Mouse (Mus musculus) liver, embryonic 14.5 days (tissue): ENCODE results near the gene Gm21767. TPM values are rescaled to one million over a fixed set of nuclear protein-coding genes. Genes with fewer than 3 reads are reported as not detected.
"Not testable (repeated sequence)": the region's sequence is repeated elsewhere in the genome, so short reads cannot be mapped to it uniquely, and the experiment has no call there.

Experiments
- ATAC-seq: fragments of 200-750 bp; cut with Nextera tagmentation; 2 replicates; pipeline ENCODE4 v1.8.0; 2017; ENCODE audit warnings: moderate number of reproducible peaks, mild to moderate bottlenecking, moderate library complexity; ENCODE audit not compliant: insufficient read depth
- DNase-seq, 3 experiments: peaks; one replicate each; pipeline ENCODE4 v3.0.0-alpha.2; 2012 to 2013; ENCODE audit warnings: low read depth in 3 of 3, low spot score in 3 of 3
- H3K27ac ChIP-seq: fragments of 300-500 bp; sonication (generic); 2 replicates; pipeline ENCODE4 v1.5.1; 2014; ENCODE audit warnings: moderate library complexity, mild to moderate bottlenecking, control low read depth, inconsistent platforms
- H3K27me3 ChIP-seq: fragments of 300-500 bp; sonication (generic); 2 replicates; pipeline ENCODE4 v1.6.1; 2014; ENCODE audit warnings: mild to moderate bottlenecking, low read length, moderate library complexity; ENCODE audit not compliant: control insufficient read depth, insufficient read depth
- H3K36me3 ChIP-seq: fragments of 300-500 bp; sonication (generic); replicated peaks from 2 replicates; pipeline ENCODE4 v1.6.1; 2014; ENCODE audit warnings: low read depth; ENCODE audit not compliant: control insufficient read depth, insufficient read depth
- H3K4me1 ChIP-seq, 2 experiments: fragments of 200-500 bp in 1 of 2; fragments of 300-500 bp in 1 of 2; sonication (generic) in 1 of 2; replicated peaks; 2 replicates each; pipeline ENCODE4 v1.6.1; 2012 to 2014; ENCODE audit warnings: antibody characterized with exemption in 1 of 2, inconsistent platforms in 1 of 2, low read length in 1 of 2; ENCODE audit not compliant: control insufficient read depth in 2 of 2, insufficient read depth in 2 of 2
- H3K4me2 ChIP-seq: fragments of 300-500 bp; sonication (generic); 2 replicates; pipeline ENCODE4 v1.6.1; 2014; ENCODE audit warnings: low read depth, mild to moderate bottlenecking, control low read depth, moderate library complexity
- H3K4me3 ChIP-seq, 2 experiments: fragments of 200-500 bp in 1 of 2; fragments of 300-500 bp in 1 of 2; sonication (generic) in 1 of 2; 2 replicates each; pipeline ENCODE4 v1.5.1; 2012 to 2014; ENCODE audit warnings: low read depth in 2 of 2, low read length in 2 of 2, mild to moderate bottlenecking in 2 of 2, control low read depth in 1 of 2, inconsistent platforms in 1 of 2, moderate library complexity in 1 of 2; ENCODE audit not compliant: insufficient read depth in 1 of 2
- H3K9ac ChIP-seq: fragments of 300-500 bp; sonication (generic); replicated peaks from 2 replicates; pipeline ENCODE4 v1.6.1; 2014; ENCODE audit warnings: mild to moderate bottlenecking, control low read depth, moderate library complexity
- H3K9me3 ChIP-seq: fragments of 300-500 bp; sonication (generic); 2 replicates; pipeline ENCODE4 v1.6.1; 2016; ENCODE audit warnings: low read length, mixed read lengths; ENCODE audit not compliant: control insufficient read depth
- WGBS: fragments of 180-500 bp; shearing (Covaris S2); extraction: QIAGEN DNeasy Blood & Tissue Kit; methylation state at CpG from one replicate; pipeline ENCODE4 v1.1.7; 2014; ENCODE audit not compliant: insufficient replicate concordance; 5-methylcytosine and 5-hydroxymethylcytosine counted together
- polyA plus RNA-seq, 2 experiments: library from polyadenylated mRNA; depleted of rRNA in 1 of 2; stranded (reverse) in 1 of 2; unstranded in 1 of 2; fragments of >200 nt; fragmentation: Nextera tagmentation in 1 of 2; extraction: Ambion mirVana in 1 of 2; gene quantifications; 2 replicates each; pipeline versions ENCODE4 v1.2.1 to v1.2.3; 2012 to 2014

Gene Gm21767
- polyA plus RNA-seq (2012; rRNA removed) (not detected in 2 replicates), polyA plus RNA-seq (2014; fragmentation: Nextera tagmentation; extraction: Ambion mirVana) (not detected in 2 replicates)

DNA sequence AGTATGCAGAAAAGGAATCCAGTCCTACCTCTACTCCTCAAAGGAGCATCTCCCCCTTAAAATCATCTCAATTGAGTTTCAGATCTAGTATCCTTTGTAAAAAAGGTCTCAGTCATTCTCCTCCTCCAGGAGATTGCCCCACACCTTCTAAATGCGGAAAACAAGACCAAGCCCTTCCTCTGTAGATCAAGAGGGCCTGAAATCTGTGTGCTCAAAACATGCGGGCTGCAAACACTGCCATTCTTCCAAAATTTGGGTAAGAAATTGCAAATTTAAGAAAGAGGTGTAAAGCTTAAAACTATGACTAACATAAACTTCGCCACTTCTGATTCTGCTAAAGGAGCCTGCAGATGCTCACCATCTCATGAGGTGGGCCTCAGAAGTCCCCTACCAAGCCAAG is at the start of gene Gm21767:
TSS of gene Gm21767 (plus strand) at position 301 of the 400 bp plus-strand sequence.
- H3K27ac ChIP-seq, H3K9me3 ChIP-seq, ATAC-seq, DNase-seq, H3K9ac ChIP-seq, H3K4me1 ChIP-seq, H3K4me3 ChIP-seq, H3K4me2 ChIP-seq, H3K36me3 ChIP-seq, H3K27me3 ChIP-seq: not testable (repeated sequence)
- WGBS, result no CpG with 5 or more reads among the region's 3 CpGs
